Mouse (Mus musculus) stomach, postnatal 0 days (tissue): ENCODE measurements around the gene Fgfr2. TPM values are rescaled to one million over a fixed set of nuclear protein-coding genes. Genes with fewer than 3 reads are reported as not detected.

Source experiments
- ATAC-seq: fragments of 200-750 bp; cut with Nextera tagmentation; 2 replicates; pipeline ENCODE4 v1.8.0; 2017; ENCODE audit not compliant: low FRiP score, low TSS enrichment
- DNase-seq: peaks from one replicate; pipeline ENCODE4 v3.0.0-alpha.2; 2016; ENCODE audit warnings: low spot score
- H3K27ac ChIP-seq: fragments of 300-500 bp; sonication (generic); replicated peaks from 2 replicates; pipeline ENCODE4 v1.5.1; 2014; ENCODE audit warnings: mild to moderate bottlenecking, control low read depth
- H3K27me3 ChIP-seq: fragments of 300-500 bp; sonication (generic); 2 replicates; pipeline ENCODE4 v1.6.1; 2014; ENCODE audit warnings: low read length; ENCODE audit not compliant: control insufficient read depth, insufficient read depth
- H3K36me3 ChIP-seq: fragments of 300-500 bp; sonication (generic); 2 replicates; pipeline ENCODE4 v1.6.1; 2014; ENCODE audit warnings: low read length, mixed read lengths; ENCODE audit not compliant: control insufficient read depth, insufficient read depth
- H3K4me1 ChIP-seq: fragments of 300-500 bp; sonication (generic); replicated peaks from 2 replicates; pipeline ENCODE4 v1.6.1; 2014; ENCODE audit warnings: antibody characterized with exemption; ENCODE audit not compliant: control insufficient read depth, insufficient read depth
- H3K4me2 ChIP-seq: fragments of 300-500 bp; sonication (generic); replicated peaks from 2 replicates; pipeline ENCODE4 v1.6.1; 2014; ENCODE audit warnings: low read depth, mild to moderate bottlenecking, control low read depth, moderate library complexity
- H3K4me3 ChIP-seq: fragments of 300-500 bp; sonication (generic); 2 replicates; pipeline ENCODE4 v1.5.1; 2014; ENCODE audit warnings: low read depth, low read length, control low read depth
- H3K9ac ChIP-seq: fragments of 300-500 bp; sonication (generic); 2 replicates; pipeline ENCODE4 v1.6.1; 2014; ENCODE audit warnings: mild to moderate bottlenecking, low read length, control low read depth, mixed read lengths
- H3K9me3 ChIP-seq: fragments of 300-500 bp; sonication (generic); 2 replicates; pipeline ENCODE4 v1.6.1; 2016; ENCODE audit warnings: low read length; ENCODE audit not compliant: control insufficient read depth
- CTCF ChIP-seq: IDR thresholded peaks from 2 replicates; pipeline ENCODE4 v1.5.1; 2016; ENCODE audit warnings: antibody characterized with exemption, low read depth, mild to moderate bottlenecking, moderate library complexity
- EP300 ChIP-seq: optimal IDR thresholded peaks from 2 replicates; pipeline ENCODE3; 2016; ENCODE audit warnings: antibody characterized with exemption
- WGBS: fragments of 180-500 bp; shearing (Covaris S2); extraction: QIAGEN DNeasy Blood & Tissue Kit; methylation state at CpG from one replicate; pipeline ENCODE4 v1.1.7; 2014; 5-methylcytosine and 5-hydroxymethylcytosine counted together
- polyA plus RNA-seq: library from polyadenylated mRNA; unstranded; fragments of >200 nt; fragmentation: Nextera tagmentation; extraction: Ambion mirVana; gene quantifications from 2 replicates; pipeline ENCODE4 v1.2.1, GENCODE M21; 2015

Fgfr2 gene
- polyA plus RNA-seq, 1 experiment from 2014 or later, result 60.8 TPM

- H3K9me3 ChIP-seq, result no peaks in the 10 kb centered on the region
- WGBS, result 39% methylated on average over 3 of the region's 3 CpGs
- H3K9ac ChIP-seq, result no peak overlapping the region
- H3K27me3 ChIP-seq, result no peaks in the 10 kb centered on the region
- no peak overlapping the region for H3K4me2 ChIP-seq
- H3K4me1 ChIP-seq, result peaks cover 6% of the 10 kb centered on the region; the same call in 1 of the 2 replicates
- peak overlapping the region; percentile 53 for H3K27ac ChIP-seq
- TF ChIP-seq CTCF (no peak), EP300 (no peak)
- no peak for ATAC-seq
- peaks cover 14% of the 10 kb centered on the region; the same call in 1 of the 2 replicates for H3K36me3 ChIP-seq
- DNase-seq, result no peak
- H3K4me3 ChIP-seq, result no peak overlapping the region
Measured at GRCm38 (mm10) chr7:130165408-130165807, 2957.7 kb downstream of the Fgfr2 start.

GRCm38 (mm10) chr7:130162718-130163117 lies 2960.4 kb downstream of the Fgfr2 start:
- Histone ChIP-seq H3K4me2 (no peak overlapping the region), H3K9me3 (no peaks in the 10 kb centered on the region), H3K4me3 (no peak overlapping the region), H3K27ac (no peak overlapping the region), H3K9ac (no peak overlapping the region), H3K4me1 (peaks cover 6% of the 10 kb centered on the region; the same call in 1 of the 2 replicates), H3K27me3 (no peaks in the 10 kb centered on the region), H3K36me3 (peaks cover 10% of the 10 kb centered on the region; the same call in 1 of the 2 replicates)
- TF ChIP-seq EP300 (no peak), CTCF (no peak)
- ATAC-seq, result no peak
- DNase-seq, result no peak
- WGBS, result 51% methylated on average over 6 of the region's 6 CpGs

- no peak overlapping the region for H3K4me2 ChIP-seq
- no peak overlapping the region for H3K4me3 ChIP-seq
- no peak for ATAC-seq
- peaks cover 10% of the 10 kb centered on the region; the same call in 1 of the 2 replicates for H3K36me3 ChIP-seq
- H3K4me1 ChIP-seq, result peaks cover 6% of the 10 kb centered on the region; the same call in 1 of the 2 replicates
- 60% methylated on average over 5 of the region's 5 CpGs for WGBS
- DNase-seq, result no peak
- H3K9ac ChIP-seq, result no peak overlapping the region
- no peak overlapping the region for H3K27ac ChIP-seq
- TF ChIP-seq CTCF, result no peak
- TF ChIP-seq EP300, result no peak
- H3K27me3 ChIP-seq, result no peaks in the 10 kb centered on the region
- no peaks in the 10 kb centered on the region for H3K9me3 ChIP-seq
Measured at GRCm38 (mm10) chr7:130161581-130161980, 2961.6 kb downstream of the Fgfr2 start.

GRCm38 (mm10) chr7:130158845-130159244 lies 2964.3 kb downstream of the Fgfr2 start:
- Histone ChIP-seq H3K4me2 (no peak overlapping the region), H3K4me1 (no peaks in the 10 kb centered on the region), H3K27me3 (no peaks in the 10 kb centered on the region), H3K9ac (no peak overlapping the region), H3K27ac (no peak overlapping the region; the same call in 1 of the 2 replicates), H3K9me3 (no peaks in the 10 kb centered on the region), H3K4me3 (no peak overlapping the region), H3K36me3 (peaks cover 9% of the 10 kb centered on the region; the same call in 1 of the 2 replicates)
- TF ChIP-seq EP300 (no peak), CTCF (no peak)
- ATAC-seq, result no peak
- 66% methylated on average over 3 of the region's 3 CpGs for WGBS
- no peak for DNase-seq

GRCm38 (mm10) chr7:130153363-130153969 lies 2969.7 kb downstream of the Fgfr2 start:
- no peak overlapping the region for H3K27ac ChIP-seq
- H3K36me3 ChIP-seq, result no peaks in the 10 kb centered on the region
- H3K27me3 ChIP-seq, result no peaks in the 10 kb centered on the region
- no peak overlapping the region for H3K4me3 ChIP-seq
- DNase-seq, result no peak
- H3K9ac ChIP-seq, result no peak overlapping the region
- H3K4me2 ChIP-seq, result no peak overlapping the region
- no peak for ATAC-seq
- no peak for TF ChIP-seq CTCF
- no peak for TF ChIP-seq EP300
- no peaks in the 10 kb centered on the region for H3K9me3 ChIP-seq
- no peaks in the 10 kb centered on the region for H3K4me1 ChIP-seq
- 76% methylated on average over 7 of the region's 7 CpGs for WGBS

GRCm38 (mm10) chr7:130148906-130149305 lies 2974.2 kb downstream of the Fgfr2 start:
- 66% methylated on average over 5 of the region's 5 CpGs for WGBS
- Histone ChIP-seq H3K9me3 (no peaks in the 10 kb centered on the region), H3K9ac (no peak overlapping the region), H3K36me3 (no peaks in the 10 kb centered on the region), H3K4me2 (no peak overlapping the region), H3K4me1 (no peaks in the 10 kb centered on the region), H3K27ac (no peak overlapping the region), H3K27me3 (no peaks in the 10 kb centered on the region), H3K4me3 (no peak overlapping the region)
- TF ChIP-seq EP300 (no peak), CTCF (no peak)
- ATAC-seq, result 0 out of 2 replicates have a peak, but pooled peaks have one; percentile 21
- no peak for DNase-seq
